Mouse (Mus musculus) G1E-ER4 (cell line): ENCODE measurements around the gene Ppp2r3c. TPM values are rescaled to one million over a fixed set of nuclear protein-coding genes. Genes with fewer than 3 reads are reported as not detected.

Experiments used
- GATA1 ChIP-seq: IDR thresholded peaks from one replicate; pipeline ENCODE4 v1.8.0; 2012; ENCODE audit warnings: low read length, inconsistent platforms
- polyA plus RNA-seq: library from polyadenylated mRNA; stranded (reverse); fragments of >175 nt; gene quantifications from 2 replicates; pipeline ENCODE4 v1.2.3, GENCODE M21; 2012

The Ppp2r3c gene
- polyA plus RNA-seq: 0.78 and 0.85 TPM in 2 replicates

DNA sequence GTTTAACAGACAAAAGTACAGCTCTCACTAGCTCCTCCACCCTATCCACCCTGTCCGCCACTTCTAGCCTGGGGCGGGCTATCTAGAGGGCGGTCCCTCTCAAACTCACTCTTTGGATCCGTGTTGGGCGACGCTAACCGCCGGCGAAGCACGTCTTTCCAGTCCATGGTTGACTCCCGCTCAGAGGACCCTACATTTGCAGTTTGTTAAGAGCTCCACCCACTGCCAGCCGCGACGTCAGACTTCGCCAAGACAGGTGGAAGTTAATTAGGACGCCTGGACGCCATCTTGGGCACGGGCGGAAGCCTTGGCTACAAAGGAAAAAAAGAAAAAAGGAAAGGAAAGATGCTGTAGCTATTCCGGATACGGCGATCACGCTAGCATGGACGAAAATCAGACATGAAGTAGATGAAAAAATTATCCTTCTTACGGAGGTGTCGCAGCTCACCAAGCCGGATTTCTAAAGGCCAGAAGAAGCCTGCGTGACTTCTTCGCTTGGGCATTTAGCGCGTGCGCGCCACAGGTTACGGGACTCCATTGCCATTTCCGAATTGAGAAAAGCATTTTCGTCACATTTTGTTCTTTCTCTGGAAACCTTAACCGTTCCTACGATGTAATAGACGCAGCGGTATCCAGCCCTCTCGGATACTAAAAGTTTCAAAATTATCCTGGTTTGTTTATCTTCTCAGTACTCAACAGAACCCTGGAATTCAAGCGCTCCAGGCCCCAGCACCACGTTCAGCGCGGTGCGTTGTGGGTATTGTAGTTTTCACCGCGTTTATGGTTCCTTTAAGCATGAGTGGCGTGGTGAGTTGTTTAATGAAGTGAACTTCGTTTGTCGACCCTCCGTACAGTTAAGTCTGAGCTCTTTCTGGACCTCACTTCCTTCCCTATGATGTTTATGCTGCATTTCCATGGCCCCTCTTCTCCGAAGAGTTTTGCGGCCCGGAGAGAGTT, at the start of gene Ppp2r3c:
Gene Ppp2r3c (minus strand): TSS at position 514 of the 957 bp plus-strand sequence.
- no peak for TF ChIP-seq GATA1

GRCm38 (mm10) chr12:55344583-55344982, 41.8 kb upstream of the Ppp2r3c start:
- no peak for TF ChIP-seq GATA1

GRCm38 (mm10) chr12:55343998-55344397, 41.2 kb upstream of the Ppp2r3c start:
- no peak for TF ChIP-seq GATA1

- TF ChIP-seq GATA1: no peak
These were observed 30.9 kb upstream of the Ppp2r3c start for GRCm38 (mm10) chr12:55333662-55334061.

DNA sequence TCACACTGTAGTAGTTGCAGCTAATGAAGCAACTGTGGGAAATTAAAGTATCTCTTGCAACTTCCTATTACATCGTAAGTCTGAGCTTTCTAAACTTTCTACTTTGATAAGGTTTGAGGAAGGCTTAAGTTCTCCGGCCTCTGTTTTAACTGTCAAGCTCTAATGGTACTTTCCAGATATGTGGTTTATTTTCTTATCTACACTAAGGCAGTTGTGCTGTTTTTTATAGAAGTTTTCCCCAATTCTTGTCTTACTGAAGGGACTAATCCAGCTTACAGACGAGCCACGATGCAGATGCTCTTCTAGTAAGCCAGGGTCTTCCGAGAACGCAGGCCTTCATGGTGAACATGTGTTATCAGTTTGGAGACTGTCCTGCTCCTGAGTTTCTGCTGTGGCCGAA, 26.6 kb upstream of the Ppp2r3c start:
- TF ChIP-seq GATA1: peak; percentile 60

DNA sequence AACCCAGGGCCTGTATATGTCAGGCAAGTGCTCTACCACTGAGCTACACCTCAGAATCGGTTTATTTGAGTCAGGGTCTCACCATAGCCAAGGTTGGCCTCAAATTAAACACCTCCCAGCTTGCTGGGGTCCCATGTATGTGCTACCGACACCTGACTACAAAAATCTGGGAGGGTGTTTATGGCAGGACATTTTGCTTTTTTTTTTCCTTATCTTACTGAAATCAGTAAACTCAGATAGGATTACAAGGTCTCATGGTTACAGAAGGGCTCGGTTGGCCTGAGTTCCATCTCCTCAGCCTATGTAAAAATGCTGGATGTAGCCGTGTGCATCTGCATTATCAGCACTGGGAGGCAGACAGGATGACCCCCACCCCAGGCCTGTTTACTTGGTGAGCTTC, 26.0 kb upstream of the Ppp2r3c start:
- TF ChIP-seq GATA1: no peak

- TF ChIP-seq GATA1: no peak
These were observed 22.9 kb upstream of the Ppp2r3c start for GRCm38 (mm10) chr12:55325702-55326101.

DNA sequence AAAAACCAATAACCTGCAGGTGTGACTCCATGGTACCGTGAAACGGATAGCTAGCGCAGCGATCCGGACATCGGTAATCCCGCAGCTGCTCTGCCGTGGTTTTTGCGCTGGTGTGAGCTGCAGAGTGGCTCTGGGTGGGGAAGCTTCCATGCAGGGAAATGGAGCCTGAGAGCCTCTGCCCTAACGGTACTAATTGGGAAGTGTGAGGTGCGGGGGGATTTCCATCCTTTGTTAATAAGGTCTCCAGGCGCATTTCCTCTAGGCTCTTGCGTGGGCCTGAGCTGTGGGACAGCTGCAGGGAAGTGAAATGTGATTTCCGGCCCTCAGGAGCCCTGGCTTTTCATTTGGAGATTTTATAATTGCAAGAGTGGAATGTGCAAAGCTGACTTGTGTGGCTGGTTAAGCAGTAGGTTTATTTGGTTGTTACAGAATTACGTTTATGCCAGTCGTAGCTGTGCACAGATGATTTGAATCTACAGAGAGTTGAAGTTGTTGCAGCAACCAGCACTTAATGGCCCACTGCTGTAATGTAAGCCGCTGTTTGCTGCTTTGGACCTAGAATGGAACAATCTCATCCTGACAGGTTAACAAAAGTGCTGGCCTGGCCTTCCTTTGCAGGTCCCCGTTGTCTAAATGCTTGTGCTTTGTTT, 19.0 kb upstream of the Ppp2r3c start:
- no peak for TF ChIP-seq GATA1

- TF ChIP-seq GATA1: no peak
These were observed 12.4 kb upstream of the Ppp2r3c start for GRCm38 (mm10) chr12:55315192-55315591.

GRCm38 (mm10) chr12:55313901-55314300, 11.1 kb upstream of the Ppp2r3c start:
- no peak for TF ChIP-seq GATA1

- TF ChIP-seq GATA1: no peak
These were observed 9.0 kb upstream of the Ppp2r3c start for GRCm38 (mm10) chr12:55311841-55312240.

DNA sequence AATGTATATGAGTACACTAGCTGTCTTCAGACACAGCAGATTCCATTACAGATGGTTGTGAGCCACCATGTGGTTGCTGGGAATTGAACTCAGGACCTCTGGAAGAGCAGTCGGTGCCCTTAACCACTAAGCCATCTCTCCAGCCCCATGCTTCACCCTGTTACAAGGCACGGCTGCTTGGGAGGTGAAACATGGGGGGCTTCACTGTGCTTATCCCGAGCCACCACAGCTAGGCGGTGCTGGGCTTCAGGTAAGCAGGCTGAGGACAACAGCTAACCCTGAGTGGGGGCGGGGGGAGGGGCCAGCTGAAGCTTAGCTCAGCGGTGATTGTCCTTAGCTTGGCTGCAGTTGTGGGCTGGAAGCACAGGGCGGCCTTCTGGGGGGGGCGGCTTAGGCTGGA, 6.7 kb upstream of the Ppp2r3c start:
- TF ChIP-seq GATA1: no peak

- no peak for TF ChIP-seq GATA1
These were observed 5.9 kb upstream of the Ppp2r3c start for GRCm38 (mm10) chr12:55308731-55309130.

DNA sequence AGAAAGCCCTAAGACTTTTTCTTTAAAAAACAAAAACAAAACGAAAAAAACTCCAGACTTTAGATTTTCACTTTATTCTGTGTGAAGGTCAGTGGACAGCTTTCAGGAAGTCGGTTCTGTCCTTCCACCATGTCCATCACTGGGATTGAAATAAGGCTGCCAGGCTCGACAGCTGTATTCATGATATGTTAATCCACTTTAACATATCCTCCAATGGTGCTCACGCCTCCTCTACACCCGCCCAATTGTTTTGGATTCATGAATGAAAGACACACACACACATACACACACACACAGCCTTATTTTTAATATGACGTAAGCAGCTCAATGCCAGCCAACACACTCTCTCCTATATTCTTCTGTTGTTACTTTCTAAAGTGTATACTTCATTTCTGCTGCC, 4.8 kb upstream of the Ppp2r3c start:
- no peak for TF ChIP-seq GATA1

DNA sequence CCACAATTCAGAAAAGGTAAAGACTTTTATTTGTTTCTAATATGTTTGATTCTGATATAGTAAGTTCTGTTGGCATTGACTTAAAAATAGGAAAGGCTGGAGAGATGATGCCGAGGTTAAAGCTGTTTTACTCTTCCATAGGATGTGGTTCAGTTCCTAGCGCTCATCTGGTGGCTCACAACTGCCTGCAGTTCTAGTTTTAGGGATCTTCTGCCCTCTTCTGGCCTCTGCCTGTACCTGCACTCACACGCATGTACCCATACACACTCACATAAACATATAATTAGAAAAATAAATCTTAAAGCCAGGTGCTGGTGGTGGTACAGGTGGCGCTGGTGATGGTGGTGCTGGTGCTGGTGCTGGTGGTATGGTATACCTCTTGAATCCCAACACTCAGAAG, 3.6 kb upstream of the Ppp2r3c start:
- TF ChIP-seq GATA1: no peak

DNA sequence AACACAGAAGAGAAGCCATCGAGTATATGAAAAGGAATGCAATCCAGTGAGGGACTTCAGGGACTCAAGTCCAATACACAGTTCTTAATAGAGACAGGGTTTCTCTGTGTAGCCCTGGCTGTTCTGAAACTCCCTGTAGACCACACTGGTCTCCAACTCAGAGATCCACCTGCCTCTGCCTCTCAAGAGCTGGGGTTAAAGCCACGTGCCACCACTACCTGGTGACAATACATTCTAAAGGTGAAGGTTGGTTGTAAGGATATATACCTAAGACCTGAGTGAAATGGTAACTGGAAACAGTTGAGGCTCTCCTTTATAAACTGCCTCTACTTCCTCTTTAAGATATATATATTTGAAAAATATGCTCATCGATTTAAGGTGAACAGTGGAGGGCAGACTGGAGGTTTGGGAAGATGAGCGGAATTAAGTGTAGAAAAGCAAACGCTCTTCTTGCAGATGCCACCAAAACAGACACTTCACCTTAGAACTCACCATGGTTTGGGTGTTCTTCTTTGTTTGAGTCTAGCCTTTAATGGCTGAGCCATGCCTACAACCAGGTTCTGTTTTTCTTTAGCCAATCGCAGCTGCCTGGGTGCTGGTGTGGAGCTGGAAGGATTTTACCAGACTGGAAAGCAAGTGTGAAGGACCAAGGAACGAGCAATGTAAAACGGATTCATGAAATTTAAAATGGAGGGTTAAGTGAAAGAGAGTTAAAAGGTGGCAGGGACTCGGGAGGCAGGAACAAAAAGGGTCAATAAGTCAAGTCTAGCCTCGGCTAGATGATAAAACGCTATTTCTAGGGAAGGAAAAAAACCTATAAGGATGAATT, 1.1 kb downstream of the Ppp2r3c start:
- TF ChIP-seq GATA1: no peak
